Mouse (Mus musculus): ENCODE results near the gene Nmt1.

DNA sequence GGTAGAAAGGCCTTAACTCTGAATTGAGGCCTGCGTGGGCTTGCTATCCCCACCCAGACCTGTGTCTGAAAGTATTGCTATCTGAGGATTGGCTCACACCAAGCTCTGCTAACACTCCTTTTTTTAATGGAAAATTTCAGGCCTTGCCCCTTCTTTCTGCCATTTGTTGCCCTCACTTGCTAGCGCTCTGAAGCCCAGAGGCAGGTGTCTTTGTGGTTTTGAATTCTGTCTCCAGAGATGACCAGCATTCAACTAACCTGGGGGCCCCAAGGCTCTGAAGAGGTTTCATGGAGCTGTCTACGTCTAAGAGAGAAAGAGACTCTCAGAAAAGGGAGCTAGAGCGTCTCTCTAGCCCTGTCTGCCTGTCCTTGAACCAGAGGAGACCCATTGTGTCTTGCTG lies 40.3 kb downstream of the Nmt1 start:
- TF ChIP-seq CTCF (IDR thresholded peaks at IDR 0.05; ENCODE audit: low read depth), result no peak
- TF ChIP-seq EP300 (IDR thresholded peaks at IDR 0.05; ENCODE audit: low read depth), result no peak
